Mouse (Mus musculus) A20 (cell line): ENCODE measurements around the gene Dydc2.
"Not testable (repeated sequence)": the region's sequence is repeated elsewhere in the genome, so short reads cannot be mapped to it uniquely, and the experiment has no call there.

Experiments
- DNase-seq: peaks from one replicate; pipeline ENCODE4 v3.0.0-alpha.2; 2011; ENCODE audit warnings: low read depth, low spot score

Gene Dydc2

DNA sequence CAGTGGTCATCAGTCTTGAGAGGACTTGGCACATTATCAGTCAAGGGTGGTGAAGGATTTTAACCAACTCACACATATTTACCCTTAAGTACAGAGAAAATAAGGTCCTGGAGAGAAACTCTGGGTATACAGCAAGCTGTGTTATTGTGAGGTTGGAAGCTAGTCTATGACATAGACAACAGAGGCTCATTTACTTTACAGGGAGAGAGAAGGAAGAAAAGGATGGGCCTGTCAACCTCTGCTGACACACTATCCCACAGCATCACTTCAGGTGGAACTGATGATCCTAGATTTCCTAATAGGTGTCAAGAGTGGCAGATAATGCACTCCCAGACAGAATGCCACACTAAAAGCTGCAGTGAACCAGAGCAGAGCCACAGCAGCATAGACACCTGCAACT, at the start of gene Dydc2:
TSS of gene Dydc2 (minus strand) at position 101 of the 400 bp plus-strand sequence.
- DNase-seq: no peak

DNA sequence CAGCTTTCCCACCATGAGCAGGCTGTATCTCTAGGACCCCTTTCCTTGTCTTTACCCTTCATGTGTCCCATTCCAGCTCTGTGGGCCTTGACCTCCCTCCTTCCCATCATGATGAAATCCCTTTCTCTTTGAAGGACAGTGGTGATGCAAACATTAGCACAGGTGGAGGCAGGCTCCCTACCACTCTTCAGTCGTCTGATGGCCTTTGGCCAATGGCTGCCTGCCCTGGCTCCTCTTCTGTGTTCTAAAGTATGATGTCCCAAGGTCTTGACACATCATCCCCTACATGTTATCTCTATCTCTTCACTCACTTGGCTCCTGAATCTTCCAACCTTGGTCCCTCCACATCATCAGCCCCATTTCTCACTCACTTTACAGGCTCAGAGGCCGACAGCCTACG, 47.3 kb upstream of the Dydc2 start:
- no peak for DNase-seq

DNA sequence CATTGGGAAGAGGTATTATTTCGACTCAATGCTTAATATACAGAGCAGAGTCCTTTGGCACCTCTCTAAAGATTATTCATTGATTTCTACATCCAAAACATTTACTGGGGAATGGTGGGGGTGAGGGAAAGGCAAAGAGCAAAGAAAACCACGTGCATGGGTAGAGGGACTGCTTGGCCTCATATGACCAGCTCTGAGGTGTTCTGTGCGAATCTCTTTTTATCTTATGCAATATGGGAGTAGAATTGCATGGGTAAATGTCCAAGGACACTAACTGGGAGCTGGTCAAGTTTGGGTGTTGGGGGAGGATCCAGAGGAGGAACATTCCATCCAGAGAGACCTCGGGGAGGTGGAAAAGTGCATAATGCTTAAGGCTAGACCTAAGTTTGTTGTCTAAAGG, 43.9 kb upstream of the Dydc2 start:
- no peak for DNase-seq

DNA sequence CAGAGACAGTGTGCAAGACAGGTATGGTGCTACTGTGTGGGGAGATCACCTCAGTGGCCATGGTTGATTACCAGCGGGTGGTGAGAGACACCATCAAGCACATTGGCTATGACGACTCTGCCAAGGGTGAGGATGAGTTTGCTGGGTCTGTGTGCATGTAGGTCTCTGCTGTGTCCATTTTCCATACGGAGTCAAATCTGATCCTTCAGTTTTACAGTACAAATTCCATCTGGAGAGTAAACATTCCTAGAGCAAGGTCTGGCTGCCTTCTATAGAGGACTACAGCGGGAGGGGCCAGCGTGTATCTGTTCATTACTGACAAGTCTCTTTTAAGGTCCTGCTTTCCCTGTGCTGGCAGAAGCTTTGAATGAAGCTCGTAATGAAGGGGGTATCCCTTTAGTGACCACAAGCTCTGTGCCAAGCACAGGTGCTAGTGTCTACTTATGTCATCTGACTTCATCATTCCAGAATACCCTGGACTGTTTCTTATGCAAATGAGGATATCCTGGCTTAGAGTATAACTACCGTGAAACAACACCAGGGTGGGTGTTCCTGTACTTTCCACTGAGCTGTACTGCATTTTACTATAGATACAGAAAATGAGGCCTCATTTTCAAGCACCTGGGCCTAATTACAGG, 42.1 kb upstream of the Dydc2 start:
- DNase-seq: no peak

DNA sequence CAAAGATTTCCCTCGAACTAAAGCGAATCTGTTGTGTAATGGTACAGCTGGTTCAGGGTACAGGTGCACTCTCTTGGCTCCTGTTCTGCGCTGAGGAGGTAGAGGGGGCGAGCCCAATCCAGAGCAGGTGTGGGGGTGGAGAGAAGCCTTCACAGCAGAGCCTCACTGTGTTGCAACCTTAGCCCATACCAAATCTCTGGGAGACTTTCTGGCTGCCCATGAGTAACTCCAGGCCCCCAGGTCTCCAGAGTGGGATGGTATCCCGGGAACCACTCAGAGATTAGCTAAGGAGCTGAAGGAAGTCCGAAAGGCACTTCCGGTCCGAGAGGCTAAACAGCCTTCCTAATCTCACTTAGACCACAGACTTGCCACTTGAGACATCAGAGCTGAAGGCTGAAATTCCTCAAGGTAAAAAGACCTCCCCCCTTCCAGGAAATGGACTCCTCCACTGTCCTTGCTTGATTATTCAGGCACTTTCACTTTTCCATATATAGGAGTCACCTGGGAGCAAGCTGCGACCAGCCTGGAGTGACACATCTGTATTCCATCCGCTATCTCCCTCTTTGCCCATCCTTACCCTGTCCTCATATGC, 35.9 kb upstream of the Dydc2 start, which contains the start of gene Mat1a:
TSS of gene Mat1a (plus strand) at position 183 of the 592 bp plus-strand sequence.
- DNase-seq: no peak

DNA sequence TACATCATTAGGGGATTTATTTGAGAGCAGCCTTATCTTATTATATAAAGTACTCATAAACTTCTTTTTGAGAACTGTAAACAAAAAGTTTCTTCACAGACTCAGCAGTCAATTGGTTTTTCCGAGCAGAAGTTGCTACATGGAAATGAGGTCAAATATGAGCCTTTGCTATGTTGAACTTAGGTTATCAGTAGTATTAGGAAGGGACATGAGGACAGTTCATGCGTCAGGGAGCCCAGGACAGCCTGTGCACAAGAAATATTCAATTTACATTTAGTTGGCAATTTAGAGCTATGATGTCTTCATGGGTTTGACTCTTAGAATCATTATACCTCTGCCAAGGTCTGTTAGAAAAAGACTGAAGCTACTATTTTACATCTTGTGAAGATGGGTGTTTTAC, 33.3 kb upstream of the Dydc2 start:
- no peak for DNase-seq

DNA sequence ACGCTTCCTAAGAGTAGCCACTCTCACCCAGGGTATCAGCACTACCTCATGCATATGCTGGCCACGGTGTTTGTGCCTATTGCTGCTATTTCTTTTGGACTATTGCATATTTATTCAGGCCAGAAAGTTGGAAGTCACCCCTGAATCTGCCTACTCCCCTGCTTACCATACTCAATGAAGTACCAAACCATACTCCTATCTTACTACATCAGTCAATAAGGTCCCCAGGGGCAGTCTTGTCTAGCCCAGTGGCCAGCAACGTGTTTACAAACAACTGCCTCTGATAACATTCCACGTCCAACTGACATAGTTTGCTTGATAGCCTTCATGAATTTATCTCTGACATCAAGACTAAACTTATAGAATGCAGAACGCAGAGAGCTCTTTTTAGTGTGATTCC, 32.2 kb upstream of the Dydc2 start:
- DNase-seq: no peak

DNA sequence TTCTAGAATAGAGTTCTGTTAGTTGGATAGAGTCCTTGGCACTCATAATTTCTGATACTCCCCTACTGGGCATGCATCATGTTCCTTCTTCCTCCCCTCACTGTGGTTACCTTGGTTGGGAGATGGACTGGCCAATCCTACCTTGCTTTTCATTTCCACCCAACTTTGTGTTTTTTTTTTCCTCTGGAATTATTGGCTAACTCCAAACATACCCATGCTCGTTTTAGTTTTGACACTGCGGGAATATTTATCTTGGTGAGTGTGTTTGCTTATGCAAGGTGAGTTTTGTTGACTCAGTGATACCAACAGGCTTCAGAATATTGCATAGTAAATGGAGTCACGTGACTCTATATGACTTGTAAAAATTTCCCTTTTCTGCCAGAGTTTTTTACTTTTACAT, 31.7 kb upstream of the Dydc2 start:
- DNase-seq: no peak

DNA sequence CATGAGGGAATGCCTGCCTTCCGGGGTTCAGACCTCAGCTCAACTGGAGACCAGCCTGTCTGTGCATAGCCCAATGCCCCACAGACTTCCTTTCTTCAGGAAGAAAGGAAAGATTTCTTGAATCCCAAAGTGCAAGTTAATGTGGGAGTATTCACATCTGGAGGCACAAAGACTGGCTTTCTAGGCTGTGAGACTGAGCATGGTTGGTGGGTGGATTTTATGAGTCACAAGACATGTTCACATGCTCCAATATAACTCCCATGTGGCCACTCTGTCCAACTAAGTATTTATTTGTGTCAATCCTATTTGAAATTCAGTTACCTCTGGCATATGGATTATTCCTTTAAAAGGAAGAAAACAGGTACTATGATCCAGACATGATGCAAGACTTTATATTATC, 29.7 kb upstream of the Dydc2 start:
- no peak for DNase-seq

DNA sequence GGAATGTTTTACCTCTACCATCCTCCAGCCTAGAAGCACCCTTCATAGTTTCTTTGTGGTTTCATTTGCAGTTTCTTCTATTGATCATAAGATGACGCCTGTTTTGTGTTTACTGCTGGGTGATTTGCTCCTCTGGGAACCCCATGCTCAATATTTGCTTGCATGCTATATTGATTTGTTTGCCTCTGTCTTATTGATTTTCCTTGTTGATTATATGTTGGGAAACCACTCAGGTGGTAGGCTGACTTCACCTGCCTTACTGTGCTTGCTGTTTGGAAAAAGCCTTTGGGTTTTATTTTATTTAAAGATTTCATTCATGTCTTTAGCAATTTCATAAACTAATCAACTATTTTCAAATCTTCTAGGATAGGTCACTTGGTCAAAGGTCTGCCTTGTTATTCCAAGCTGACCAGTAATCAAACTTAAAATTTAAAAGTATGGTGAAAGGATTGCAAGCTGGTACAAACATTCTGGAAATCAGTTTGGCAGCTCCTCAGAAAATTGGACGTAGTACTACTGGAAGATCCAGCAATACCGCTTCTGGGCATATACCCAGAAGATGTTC, 27.4 kb upstream of the Dydc2 start:
- DNase-seq: no peak

DNA sequence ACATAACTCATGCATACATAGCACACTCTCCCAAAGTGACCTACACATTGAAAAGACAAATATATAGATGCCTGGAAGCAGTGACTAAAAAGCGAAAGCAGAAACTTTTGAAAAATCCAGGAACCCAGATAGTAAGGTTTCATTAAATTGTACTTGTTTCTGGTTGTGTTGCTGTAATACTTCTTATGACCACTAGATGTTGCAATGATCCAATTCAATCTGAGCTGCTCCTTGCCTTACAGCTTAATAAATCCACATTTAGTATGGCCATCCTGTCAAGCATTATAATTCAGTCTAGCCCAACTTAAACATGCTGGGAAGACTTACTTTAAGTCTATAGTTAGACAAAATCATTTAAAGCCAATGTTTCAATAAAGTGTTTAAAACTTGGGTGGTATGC, 25.1 kb upstream of the Dydc2 start:
- peak; percentile 15 for DNase-seq

DNA sequence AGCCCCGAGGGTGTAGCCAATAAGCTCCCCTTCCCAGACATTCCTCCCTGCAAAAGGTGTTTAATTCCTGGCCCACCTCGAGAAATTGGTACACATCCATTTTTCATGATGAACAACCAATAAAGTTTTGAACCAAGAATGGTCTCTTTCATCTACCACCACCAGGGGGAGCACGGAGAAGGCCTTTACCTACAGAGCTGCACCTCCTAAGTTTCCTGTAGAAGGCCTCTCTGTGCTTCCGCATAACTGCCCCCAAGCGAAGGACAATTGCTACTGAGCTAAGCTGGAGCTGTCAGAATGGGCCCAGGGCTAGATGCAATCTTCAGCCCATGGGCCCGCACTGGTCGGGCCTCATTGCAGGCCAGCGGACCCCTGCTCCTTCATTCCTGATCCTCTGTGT, 21.8 kb upstream of the Dydc2 start:
- peak; percentile 37 for DNase-seq

DNA sequence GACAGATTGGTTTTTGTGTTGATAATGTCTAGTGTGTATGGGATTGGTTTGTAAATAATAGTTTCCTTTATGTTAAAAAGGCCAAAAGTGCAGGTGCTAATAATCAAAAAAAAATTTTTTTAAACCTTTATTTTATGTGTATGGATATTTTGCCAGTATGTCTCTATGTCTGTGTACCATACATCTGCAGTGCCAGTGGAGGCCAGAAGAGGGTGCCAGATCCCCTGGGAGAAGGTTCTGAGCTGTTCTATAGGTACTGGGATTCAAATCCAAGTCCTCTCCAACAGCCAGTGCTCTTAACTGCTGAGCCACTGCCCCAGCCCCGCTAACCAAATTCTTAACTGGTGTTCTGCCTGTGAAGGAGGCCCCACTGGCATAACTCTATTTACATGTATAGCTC, 18.5 kb upstream of the Dydc2 start:
- peak; percentile 23 for DNase-seq

DNA sequence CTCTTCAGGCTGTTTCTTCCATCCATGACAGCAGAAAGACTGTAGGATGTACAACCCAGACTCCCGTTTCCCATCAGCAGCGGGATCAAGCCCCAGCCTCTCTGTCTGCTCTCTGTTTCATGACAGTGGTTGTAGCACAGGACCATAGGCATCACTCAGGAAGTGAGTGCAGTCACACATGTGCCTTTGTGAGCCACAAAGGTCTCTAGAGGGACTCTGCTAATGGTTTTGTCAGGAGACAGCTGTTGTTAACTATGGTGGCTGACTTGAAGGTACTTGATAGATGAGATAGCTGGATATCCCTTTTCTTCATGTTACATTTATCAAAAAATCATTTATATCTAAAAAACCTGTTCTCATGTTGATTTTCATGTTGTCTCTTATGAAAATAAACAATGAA, 13.4 kb upstream of the Dydc2 start:
- DNase-seq: no peak

DNA sequence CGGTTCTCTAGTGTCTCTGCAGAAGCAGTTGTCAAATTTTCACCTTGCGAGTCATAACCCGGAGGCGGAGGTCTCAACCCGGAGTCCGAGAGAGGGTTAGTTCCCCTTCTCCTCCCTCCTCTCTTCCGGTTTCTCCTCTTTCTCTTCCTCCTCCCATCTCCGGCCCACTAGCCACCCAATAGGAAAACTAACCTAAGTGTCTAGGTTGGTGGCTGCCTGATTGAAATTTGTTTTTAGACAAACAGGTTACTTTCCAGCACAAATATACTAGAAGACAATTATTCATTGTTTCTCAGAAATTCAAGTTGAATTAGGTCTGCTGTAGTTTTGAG, 3.9 kb upstream of the Dydc2 start:
- no peak for DNase-seq

DNA sequence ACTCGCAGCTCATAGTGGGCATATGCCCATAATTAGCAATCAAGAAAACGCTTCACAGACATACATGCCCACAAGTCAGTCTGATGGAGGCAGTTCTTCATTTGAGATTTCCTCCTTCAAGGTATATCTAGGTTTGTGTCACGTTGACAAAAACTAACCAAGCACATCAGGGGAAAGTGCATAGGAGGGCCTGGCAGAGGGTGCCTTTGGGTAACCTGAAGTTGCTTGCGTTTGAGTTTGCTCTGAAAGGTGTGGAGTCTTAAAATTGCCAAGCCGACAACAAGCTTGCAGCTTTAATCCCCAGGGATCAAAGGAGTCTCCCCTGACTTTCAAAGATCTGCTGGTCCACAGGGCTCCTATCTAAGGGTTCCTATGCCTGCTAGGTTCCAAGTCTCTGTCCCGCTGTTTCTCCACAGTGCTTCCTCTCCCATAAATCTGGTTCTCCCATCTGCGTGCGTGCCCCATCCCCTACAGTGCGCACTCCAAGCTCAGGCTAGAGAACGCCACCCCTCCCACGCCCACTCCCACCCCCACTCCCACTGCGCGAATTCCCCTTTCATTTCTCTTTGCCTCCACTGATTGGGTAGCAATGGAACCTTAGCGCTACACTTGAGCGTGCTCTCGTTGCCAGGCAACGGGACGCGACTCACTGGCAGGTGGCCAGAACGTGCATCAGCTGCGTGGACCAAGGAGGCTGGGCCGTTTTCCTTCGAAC, 3.4 kb upstream of the Dydc2 start, which contains the start of gene Dydc1:
TSS of gene Dydc1 (plus strand) at position 683 of the 715 bp plus-strand sequence.
- peak; percentile 41 for DNase-seq

DNA sequence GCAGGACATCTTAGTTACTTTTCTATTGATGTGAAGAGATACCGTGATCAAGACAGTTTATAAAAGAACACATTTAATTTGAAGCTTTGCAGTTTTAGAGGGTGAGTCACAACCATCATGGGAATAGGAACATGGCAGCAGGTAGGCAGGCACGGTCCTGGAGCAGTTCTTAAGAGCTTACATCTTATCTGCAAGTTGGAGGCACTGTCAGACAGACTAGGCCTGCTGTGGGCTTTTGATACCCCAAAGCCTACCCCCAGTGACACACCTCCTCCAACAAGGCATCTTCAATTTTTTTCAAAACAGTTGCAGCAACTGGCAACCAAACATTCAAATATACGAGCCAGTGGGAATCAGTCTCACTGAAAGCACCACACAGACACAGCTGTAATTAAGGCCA, 1.3 kb upstream of the Dydc2 start:
- no peak for DNase-seq

DNA sequence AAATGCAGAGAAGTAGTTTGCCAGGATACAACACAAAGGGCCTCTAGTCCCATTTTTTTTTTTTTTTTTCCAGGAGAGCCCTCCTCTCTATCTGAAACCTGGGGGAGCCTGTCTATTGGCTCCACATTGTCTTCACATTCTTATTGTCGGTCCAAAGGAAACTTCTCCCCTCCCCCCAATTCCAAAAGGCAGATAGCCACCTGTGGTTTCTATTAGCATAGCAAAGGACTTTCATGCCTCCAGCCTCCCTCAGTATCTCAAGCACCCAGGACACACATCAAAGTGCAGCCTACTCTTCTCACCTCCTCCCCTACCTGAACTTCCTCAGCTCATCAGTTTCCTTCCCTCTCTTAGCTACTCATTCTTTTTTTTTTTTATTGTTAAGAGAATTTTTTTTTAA, 2.6 kb downstream of the Dydc2 start:
- DNase-seq: no peak

DNA sequence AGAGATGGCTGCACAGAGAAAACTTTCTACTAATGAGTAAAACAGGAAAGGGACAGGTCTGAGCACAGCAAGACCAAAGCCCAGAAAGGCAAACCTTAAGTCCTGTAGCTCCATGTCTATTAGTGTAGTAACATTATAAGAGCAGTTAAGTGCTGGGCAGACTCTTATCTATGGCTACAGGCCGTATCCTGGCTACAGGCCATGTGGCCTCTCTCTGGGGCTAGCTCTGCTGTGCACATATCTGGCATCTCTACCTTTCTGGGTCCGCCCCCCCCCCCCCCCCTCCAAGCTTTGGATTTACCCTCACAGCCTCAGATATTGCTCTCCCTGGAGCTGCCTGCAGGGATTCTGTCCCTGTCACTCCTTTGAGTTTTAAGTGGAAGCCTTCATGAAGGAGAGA, 3.8 kb downstream of the Dydc2 start:
- DNase-seq: no peak

DNA sequence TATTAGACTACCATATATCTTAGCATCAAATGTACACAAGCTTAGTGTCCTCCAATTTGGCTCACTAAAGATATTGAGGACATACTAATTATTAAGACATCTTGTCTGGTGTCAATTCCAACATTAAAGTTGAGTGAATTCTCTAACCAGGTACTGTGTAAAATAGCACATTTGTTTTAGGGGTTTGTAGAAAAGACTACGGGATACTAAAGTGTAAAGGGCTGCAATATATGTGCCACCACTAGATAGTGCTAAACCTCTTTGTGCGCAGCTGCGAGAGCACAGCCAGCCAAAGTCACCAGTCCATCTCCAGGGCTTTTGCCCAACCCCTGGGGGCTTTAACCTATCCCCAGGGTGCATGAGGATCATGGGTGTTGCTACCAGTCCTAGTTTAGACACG, 15.8 kb downstream of the Dydc2 start:
- DNase-seq: not testable (repeated sequence)

DNA sequence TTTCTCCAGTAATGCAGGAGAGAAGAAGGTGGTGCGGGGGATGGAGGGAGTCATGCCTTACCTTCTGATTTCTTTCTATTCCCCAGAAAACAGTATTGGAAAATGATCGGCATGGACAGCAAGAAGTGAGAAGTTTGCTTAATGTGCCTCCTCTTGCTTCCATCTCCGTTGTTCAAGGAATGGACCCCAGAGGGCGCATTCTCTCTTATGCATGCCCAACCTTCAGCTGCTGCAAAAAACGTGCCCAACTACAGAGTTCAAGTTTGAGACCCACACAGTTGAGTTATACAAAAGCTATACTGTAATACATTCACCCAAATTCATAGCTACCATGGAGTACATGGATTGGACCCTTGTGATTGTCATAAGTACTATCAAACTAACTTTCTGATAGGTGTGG, 16.5 kb downstream of the Dydc2 start:
- peak; percentile 36 for DNase-seq

DNA sequence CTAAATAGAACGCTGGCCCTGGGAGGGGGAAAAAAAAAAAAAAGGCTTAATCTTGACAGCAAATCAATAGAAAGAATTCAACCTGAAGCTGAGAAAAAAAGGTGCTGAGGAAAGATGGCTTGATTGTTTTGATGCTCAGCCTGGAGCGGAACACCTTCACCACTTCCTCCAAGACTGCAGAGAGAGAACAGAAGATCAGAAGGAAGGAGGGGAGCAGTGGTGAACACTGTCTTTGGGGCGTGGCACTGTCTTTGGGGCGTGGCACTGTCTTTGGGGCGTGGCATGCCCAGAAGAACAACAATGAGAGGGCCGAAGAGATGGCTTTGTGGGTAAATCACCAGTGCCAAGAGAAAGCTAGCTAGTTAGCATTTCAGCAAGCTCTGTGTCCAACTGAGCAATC, 18.5 kb downstream of the Dydc2 start:
- DNase-seq: no peak

DNA sequence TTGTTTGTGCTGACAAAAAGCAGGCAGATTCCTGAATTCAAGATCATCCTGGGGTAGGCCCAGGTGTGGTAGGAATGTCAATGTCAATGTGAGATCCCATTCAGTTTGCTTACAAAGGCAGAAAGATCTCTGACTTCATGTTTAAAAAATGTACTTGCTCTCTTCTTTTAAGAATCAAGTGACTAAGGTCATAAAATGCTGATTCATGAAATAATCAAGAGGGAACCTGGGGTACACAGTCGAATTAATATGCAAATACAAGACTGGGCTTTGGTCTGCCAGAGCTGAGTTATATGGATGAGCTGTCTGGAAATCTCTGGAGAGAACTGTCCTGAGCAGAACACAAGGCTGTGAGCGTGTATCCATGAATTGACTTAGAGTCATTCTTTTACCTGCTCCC, 21.6 kb downstream of the Dydc2 start:
- no peak for DNase-seq
